Mouse (Mus musculus) embryonic facial prominence, embryonic 10.5 days (tissue): ENCODE measurements around the gene Dnah3. TPM values are rescaled to one million over a fixed set of nuclear protein-coding genes. Genes with fewer than 3 reads are reported as not detected.

Source experiments
- DNase-seq: peaks from one replicate; pipeline ENCODE4 v3.0.0-alpha.2; 2017; ENCODE audit warnings: low spot score
- H3K27ac ChIP-seq: fragments of 300-500 bp; sonication (generic); replicated peaks from 2 replicates; pipeline ENCODE4 v1.5.1; 2016; ENCODE audit warnings: mild to moderate bottlenecking
- H3K27me3 ChIP-seq: fragments of 300-500 bp; sonication (generic); replicated peaks from 2 replicates; pipeline ENCODE4 v1.6.1; 2016; ENCODE audit warnings: low read depth, mild to moderate bottlenecking; ENCODE audit not compliant: poor library complexity, severe bottlenecking
- H3K36me3 ChIP-seq: fragments of 300-500 bp; sonication (generic); replicated peaks from 2 replicates; pipeline ENCODE4 v1.6.1; 2016; ENCODE audit warnings: mild to moderate bottlenecking, moderate library complexity
- H3K4me1 ChIP-seq: fragments of 300-500 bp; sonication (generic); 2 replicates; pipeline ENCODE4 v1.6.1; 2016
- H3K4me3 ChIP-seq: fragments of 300-500 bp; sonication (generic); 2 replicates; pipeline ENCODE4 v1.5.1; 2016; ENCODE audit warnings: mild to moderate bottlenecking, moderate library complexity
- H3K9me3 ChIP-seq: fragments of 300-500 bp; sonication (generic); 2 replicates; pipeline ENCODE4 v1.6.1; 2016; ENCODE audit warnings: mild to moderate bottlenecking
- WGBS: fragments of 180-500 bp; shearing (Covaris S2); methylation state at CpG from one replicate; pipeline ENCODE4 v1.1.7; 2016; 5-methylcytosine and 5-hydroxymethylcytosine counted together
- polyA plus RNA-seq: library from polyadenylated mRNA; unstranded; fragments of >200 nt; fragmentation: Nextera tagmentation; extraction: Ambion mirVana; gene quantifications from 2 replicates; pipeline ENCODE4 v1.2.1, GENCODE M21; 2016

Dnah3 gene
- polyA plus RNA-seq, 1 experiment from 2014 or later: not detected

GRCm38 (mm10) chr7:119881229-119881628, 213.9 kb downstream of the Dnah3 start:
- Histone ChIP-seq H3K9me3 (no peaks in the 10 kb centered on the region), H3K4me1 (no peaks in the 10 kb centered on the region), H3K36me3 (peaks cover 22% of the 10 kb centered on the region), H3K27ac (no peak overlapping the region), H3K27me3 (no peaks in the 10 kb centered on the region), H3K4me3 (no peak overlapping the region)
- 91% methylated on average over 2 of the region's 2 CpGs for WGBS
- DNase-seq: no peak

- 95% methylated on average over 5 of the region's 5 CpGs for WGBS
- no peak for DNase-seq
- Histone ChIP-seq H3K27ac (no peak overlapping the region), H3K4me1 (no peaks in the 10 kb centered on the region), H3K36me3 (peaks cover 22% of the 10 kb centered on the region), H3K4me3 (no peak overlapping the region), H3K27me3 (no peaks in the 10 kb centered on the region), H3K9me3 (no peaks in the 10 kb centered on the region)
Measured at GRCm38 (mm10) chr7:119880345-119880744, 214.7 kb downstream of the Dnah3 start.

- no peaks in the 10 kb centered on the region for H3K9me3 ChIP-seq
Measured at GRCm38 (mm10) chr7:119879171-119879570, 215.9 kb downstream of the Dnah3 start.

GRCm38 (mm10) chr7:119875776-119876440, 219.2 kb downstream of the Dnah3 start:
- Histone ChIP-seq H3K4me1 (no peaks in the 10 kb centered on the region), H3K9me3 (no peaks in the 10 kb centered on the region), H3K27ac (no peak overlapping the region), H3K4me3 (no peak overlapping the region), H3K27me3 (no peaks in the 10 kb centered on the region), H3K36me3 (peaks cover 26% of the 10 kb centered on the region)
- WGBS: 68% methylated on average over 3 of the region's 3 CpGs
- no peak for DNase-seq

More at GRCm38 (mm10) chr7:119879171-119879570, 215.9 kb downstream of the Dnah3 start:
- Histone ChIP-seq H3K4me3 (no peak overlapping the region), H3K27me3 (no peaks in the 10 kb centered on the region), H3K27ac (no peak overlapping the region), H3K36me3 (peaks cover 22% of the 10 kb centered on the region), H3K4me1 (no peaks in the 10 kb centered on the region)
- WGBS: 93% methylated on average over 4 of the region's 4 CpGs
- DNase-seq: no peak

- H3K27me3 ChIP-seq: no peaks in the 10 kb centered on the region
- no peak for DNase-seq
- H3K9me3 ChIP-seq: no peaks in the 10 kb centered on the region
- no peak overlapping the region for H3K27ac ChIP-seq
- H3K4me3 ChIP-seq: no peak overlapping the region
- peaks cover 22% of the 10 kb centered on the region for H3K36me3 ChIP-seq
- no peaks in the 10 kb centered on the region for H3K4me1 ChIP-seq
- WGBS: 50% methylated on average over 2 of the region's 2 CpGs
Measured at GRCm38 (mm10) chr7:119873050-119873449, 222.0 kb downstream of the Dnah3 start.

Other genes with a start within 250 kb of the Dnah3 start
- gene Lyrm1, start 199.4 kb downstream of the Dnah3 start, polyA plus RNA-seq: 8.0 and 8.6 TPM in 2 replicates
- gene Dcun1d3, start 199.0 kb downstream of the Dnah3 start, polyA plus RNA-seq: 12.3 and 14.1 TPM in 2 replicates
- 26.0 and 27.8 TPM in 2 replicates for gene Tmem159, start 7.1 kb upstream of the Dnah3 start, polyA plus RNA-seq
- 0.06 and 0.16 TPM in 2 replicates for gene Zp2, start 50.0 kb upstream of the Dnah3 start, polyA plus RNA-seq
- 0.11 TPM in 1 of 2 replicates, not detected in the other for gene Anks4b, start 78.6 kb upstream of the Dnah3 start, polyA plus RNA-seq
- gene Crym, start 106.8 kb upstream of the Dnah3 start, polyA plus RNA-seq: 149 and 175 TPM in 2 replicates
- gene Abca14, start 108.7 kb upstream of the Dnah3 start, polyA plus RNA-seq: not detected in 2 replicates
- not detected in 2 replicates for gene Abca15, start 233.4 kb upstream of the Dnah3 start, polyA plus RNA-seq